Mouse (Mus musculus) layer of hippocampus, adult 6 months (tissue): ENCODE results near the gene Add1. TPM values are rescaled to one million over a fixed set of nuclear protein-coding genes. Genes with fewer than 3 reads are reported as not detected.

Experiments
- long read RNA-seq, 2 experiments: library from polyadenylated mRNA; unstranded; transcript quantifications; one replicate each; pipeline ENCODE4 v2.0.0; 2019 to 2020
- microRNA-seq: library from miRNA; unstranded; fragments of <30 nt; microRNA quantifications from one replicate; pipeline ENCODE4 v1.2.0, GENCODE M21; 2020
- polyA plus RNA-seq: library from polyadenylated mRNA; unstranded; fragments of <200 nt; fragmentation: Nextera tagmentation; gene quantifications from 2 replicates; pipeline ENCODE4 v1.2.3, GENCODE M21; 2021

The Add1 gene
- 93.0 and 95.9 TPM in 2 replicates for polyA plus RNA-seq
- long read RNA-seq, experiment 1, full-length matches to known transcripts = 18 of 100 reads
- long read RNA-seq, experiment 1, partial matches to known transcripts = 72 of 100 reads
- long read RNA-seq, experiment 1, other reads (novel, unspliced or antisense) = 10 of 100 reads
- long read RNA-seq, experiment 2, full-length matches to known transcripts = 105 of 301 reads
- long read RNA-seq, experiment 2, partial matches to known transcripts = 126 of 301 reads
- long read RNA-seq, experiment 2, other reads (novel, unspliced or antisense) = 70 of 301 reads

GRCm38 (mm10) chr5:34573268-34574221, at the start of gene Add1:
Gene Add1, plus strand, starts transcription at chr5:34573664.

DNA sequence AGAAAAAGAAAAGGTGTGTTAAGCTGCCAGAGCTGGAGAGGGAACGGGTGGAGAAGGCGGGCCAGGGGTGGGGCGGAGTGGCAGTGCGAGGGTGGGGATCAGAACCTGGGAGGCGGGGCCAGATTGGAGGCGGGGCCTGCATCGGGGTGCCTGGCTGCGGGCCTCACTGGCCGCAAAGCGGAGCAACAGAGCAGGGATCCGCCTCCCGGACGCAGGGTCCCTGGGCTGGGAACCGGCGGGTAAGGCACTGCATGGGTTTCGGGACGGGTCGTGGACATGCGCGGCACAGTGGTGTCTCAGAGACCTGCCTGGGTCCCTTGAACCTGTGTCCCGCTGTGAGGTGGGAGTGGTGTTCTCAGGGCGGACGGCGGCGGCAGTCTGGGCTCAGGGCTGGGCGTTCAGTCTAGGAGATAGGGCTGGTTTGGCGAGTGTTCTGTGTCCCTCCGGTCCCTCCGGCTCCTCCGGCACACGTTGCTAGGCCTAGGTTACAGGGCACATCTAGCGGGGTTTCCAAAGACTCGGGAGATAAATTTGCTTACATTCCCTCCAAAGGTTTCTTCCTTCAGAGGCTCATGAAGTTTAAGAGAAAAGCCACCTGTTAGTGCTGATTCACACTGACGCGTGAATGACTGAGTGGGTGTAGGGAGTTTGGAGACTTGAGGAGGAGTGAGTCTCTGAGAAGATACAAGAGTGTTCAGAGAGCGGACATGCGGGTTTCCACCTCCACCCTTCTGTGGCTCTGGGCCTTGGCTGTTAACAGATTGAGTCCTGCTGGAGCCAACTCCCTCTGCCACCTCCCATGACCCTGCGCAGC, 47.6 kb upstream of the Add1 start, which contains the start of gene Sh3bp2:
Sh3bp2 (plus strand) TSS at position 176 of the 814 bp plus-strand sequence.

DNA sequence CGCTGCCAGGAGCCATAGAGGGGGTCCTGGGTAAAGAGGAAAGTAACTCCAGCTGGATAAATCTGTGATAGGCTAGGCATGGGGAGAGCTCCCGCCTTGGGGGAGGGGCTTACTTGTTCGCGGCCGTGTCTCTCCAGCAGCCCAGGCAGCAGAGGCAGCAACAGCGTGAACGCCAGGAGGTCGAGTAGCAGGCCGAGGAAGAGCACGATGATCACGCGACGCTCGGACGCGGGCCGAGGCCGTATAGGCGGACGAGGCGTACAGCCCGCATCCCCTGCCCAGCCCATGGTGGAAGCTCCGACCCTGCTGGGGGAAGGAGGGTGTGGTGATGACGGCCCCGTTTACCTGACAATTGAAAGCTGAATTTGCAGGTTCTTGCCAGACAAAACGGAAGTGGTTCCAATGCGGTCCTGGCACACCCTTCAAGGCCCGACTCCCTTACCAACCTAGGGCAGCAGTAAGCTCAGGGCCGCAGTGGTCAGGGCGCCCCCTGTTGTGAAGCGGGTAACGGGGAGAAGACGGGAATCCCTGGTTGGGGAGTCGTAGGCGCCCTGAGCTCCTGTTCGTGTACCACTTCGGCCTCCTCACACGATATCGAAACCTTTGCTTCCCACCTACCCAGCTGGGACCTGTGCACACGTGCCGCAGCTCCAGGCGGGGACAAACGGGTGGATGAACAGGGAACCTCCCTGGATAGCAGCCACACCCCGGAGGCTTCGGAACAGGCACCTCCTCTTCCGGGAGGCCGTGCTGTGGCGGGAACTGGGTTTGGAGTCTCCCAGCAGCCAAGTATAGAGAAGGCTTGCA, 63.2 kb downstream of the Add1 start, which contains the start of gene Mfsd10:
Mfsd10 (minus strand) TSS at position 732 of the 807 bp plus-strand sequence.

DNA sequence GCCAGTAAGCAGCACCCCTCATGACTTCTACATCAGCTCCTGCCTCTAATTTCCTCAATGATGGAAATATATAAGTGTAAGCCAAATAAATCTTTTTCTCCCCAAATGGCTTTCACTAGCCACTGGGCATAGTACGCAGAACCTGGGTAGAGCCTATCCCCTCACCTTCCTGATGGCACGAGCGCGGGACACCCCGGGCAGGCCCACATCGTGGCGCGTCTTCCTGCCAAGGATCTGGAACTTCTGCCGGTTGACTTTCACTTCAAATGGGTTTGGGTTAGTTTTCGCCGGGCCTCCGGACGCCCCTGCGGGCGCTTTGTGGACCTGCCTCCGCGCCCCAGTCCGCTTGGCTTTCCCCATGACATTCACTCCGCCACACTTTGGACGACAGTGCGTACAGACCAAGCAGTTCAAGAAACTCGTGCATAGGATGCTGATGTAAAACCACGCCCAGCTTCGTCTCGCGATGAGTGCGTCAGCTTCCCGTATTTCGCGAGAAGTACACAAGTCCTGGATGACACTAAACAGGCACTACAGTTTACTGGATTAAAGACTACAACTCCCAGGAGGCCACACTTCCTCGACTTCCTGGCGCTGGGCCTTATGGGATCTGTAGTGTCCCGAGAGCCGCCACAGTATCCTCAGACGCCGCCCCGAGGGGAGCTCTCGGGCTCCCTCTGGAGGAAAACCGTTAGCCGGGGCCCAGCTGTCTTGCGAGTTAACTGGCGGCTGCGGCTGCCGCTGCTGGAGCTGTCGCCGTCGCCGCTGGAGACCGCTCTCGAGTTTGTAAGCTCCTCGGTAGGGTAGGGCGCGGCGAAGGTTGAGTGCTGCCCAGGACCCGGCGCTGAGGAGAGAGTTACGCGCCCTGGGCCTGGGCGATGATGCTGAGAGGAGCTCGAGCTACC, 86.5 kb downstream of the Add1 start, which contains the start of the genes Nop14 and Grk4:
Nop14 (minus strand) TSS at position 463 of the 905 bp plus-strand sequence.
Grk4 (plus strand) TSS at position 694 of the 905 bp plus-strand sequence.

Small RNA genes within 50 kb of the gene (microRNA-seq; reads per million reads assigned to microRNA genes)
- gene Mir7036b = 1.5 reads per million

Other genes with a start within 250 kb of the Add1 start
- 66.6 and 74.3 TPM in 2 replicates for gene Rnf4, start 237.4 kb upstream of the Add1 start, polyA plus RNA-seq
- 4.4 and 5.4 TPM in 2 replicates for gene Fam193a, start 203.7 kb upstream of the Add1 start, polyA plus RNA-seq
- gene Tnip2, start 59.7 kb upstream of the Add1 start, polyA plus RNA-seq = 8.4 and 9.0 TPM in 2 replicates
- gene Sh3bp2, start 47.8 kb upstream of the Add1 start, polyA plus RNA-seq = 0.84 and 1.7 TPM in 2 replicates
- 18.3 and 18.4 TPM in 2 replicates for gene Mfsd10, start 63.5 kb downstream of the Add1 start, polyA plus RNA-seq
- gene Nop14, start 86.5 kb downstream of the Add1 start, polyA plus RNA-seq = 11.5 and 13.8 TPM in 2 replicates
- gene Grk4, start 86.7 kb downstream of the Add1 start, polyA plus RNA-seq = 1.2 and 1.4 TPM in 2 replicates
- gene Htt, start 188.1 kb downstream of the Add1 start, polyA plus RNA-seq = 7.7 and 8.6 TPM in 2 replicates